Mouse (Mus musculus) intestine, embryonic 16.5 days (tissue): ENCODE measurements around the gene Cep126. TPM values are rescaled to one million over a fixed set of nuclear protein-coding genes. Genes with fewer than 3 reads are reported as not detected.

Source experiments
- ATAC-seq: fragments of 200-750 bp; cut with Nextera tagmentation; 2 replicates; pipeline ENCODE4 v1.8.0; 2017; ENCODE audit warnings: moderate TSS enrichment, moderate library complexity
- H3K27ac ChIP-seq: fragments of 300-500 bp; sonication (generic); 2 replicates; pipeline ENCODE4 v1.5.1; 2014; ENCODE audit warnings: mild to moderate bottlenecking, low read length
- H3K27me3 ChIP-seq: fragments of 300-500 bp; sonication (generic); replicated peaks from 2 replicates; pipeline ENCODE4 v1.6.1; 2014; ENCODE audit warnings: low read length, control low read depth, mixed read lengths; ENCODE audit not compliant: control insufficient read depth, insufficient read depth
- H3K36me3 ChIP-seq: fragments of 300-500 bp; sonication (generic); 2 replicates; pipeline ENCODE4 v1.6.1; 2014; ENCODE audit warnings: low read length, control low read depth; ENCODE audit not compliant: control insufficient read depth, insufficient read depth
- H3K4me1 ChIP-seq: fragments of 300-500 bp; sonication (generic); 2 replicates; pipeline ENCODE4 v1.6.1; 2014; ENCODE audit warnings: low read length, control low read depth, mixed read lengths; ENCODE audit not compliant: control insufficient read depth, insufficient read depth
- H3K4me2 ChIP-seq: fragments of 300-500 bp; sonication (generic); 2 replicates; pipeline ENCODE4 v1.6.1; 2014; ENCODE audit warnings: low read depth, low read length, control low read depth
- H3K4me3 ChIP-seq: fragments of 300-500 bp; sonication (generic); 2 replicates; pipeline ENCODE4 v1.5.1; 2014; ENCODE audit warnings: mild to moderate bottlenecking, low read length
- H3K9ac ChIP-seq: fragments of 300-500 bp; sonication (generic); 2 replicates; pipeline ENCODE4 v1.6.1; 2014; ENCODE audit warnings: low read depth, low read length
- H3K9me3 ChIP-seq: fragments of 300-500 bp; sonication (generic); 2 replicates; pipeline ENCODE4 v1.6.1; 2016; ENCODE audit warnings: low read length, control low read depth; ENCODE audit not compliant: control insufficient read depth
- WGBS: fragments of 180-500 bp; shearing (Covaris S2); extraction: QIAGEN DNeasy Blood & Tissue Kit; methylation state at CpG from one replicate; pipeline ENCODE4 v1.1.7; 2014; 5-methylcytosine and 5-hydroxymethylcytosine counted together
- polyA plus RNA-seq: library from polyadenylated mRNA; unstranded; fragments of >200 nt; fragmentation: Nextera tagmentation; extraction: Ambion mirVana; gene quantifications from 2 replicates; pipeline ENCODE4 v1.2.1, GENCODE M21; 2015

Cep126 gene
- polyA plus RNA-seq, 1 experiment from 2014 or later, result 0.94 TPM

DNA sequence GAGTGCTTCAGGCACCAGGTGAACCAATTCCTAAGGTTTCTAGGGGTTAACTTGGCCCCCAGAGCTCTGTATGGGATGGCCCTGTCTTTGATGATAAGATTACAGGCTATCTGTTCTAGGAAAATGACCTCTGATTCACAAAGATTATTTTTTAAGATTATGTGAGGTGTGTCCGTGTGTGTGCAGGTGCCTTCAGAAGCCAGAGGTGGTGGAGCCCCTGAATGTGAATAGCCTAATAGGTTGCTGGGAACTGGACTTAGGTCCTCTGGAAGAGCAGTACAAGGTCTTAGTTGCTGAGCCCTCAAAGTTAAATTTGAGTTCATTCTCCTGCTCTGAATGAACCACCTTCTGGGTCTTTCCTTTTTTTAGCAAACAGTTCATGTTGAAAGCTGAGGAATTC is 100.0 kb downstream of the Cep126 start:
- Histone ChIP-seq H3K4me3 (no peak overlapping the region), H3K27ac (no peak overlapping the region), H3K4me2 (no peak overlapping the region), H3K4me1 (peaks cover 14% of the 10 kb centered on the region), H3K27me3 (no peaks in the 10 kb centered on the region), H3K36me3 (no peaks in the 10 kb centered on the region), H3K9me3 (no peaks in the 10 kb centered on the region), H3K9ac (no peak overlapping the region)
- WGBS, result 73% methylated on average over 1 of the region's 1 CpGs
- peak; percentile 66 for ATAC-seq

DNA sequence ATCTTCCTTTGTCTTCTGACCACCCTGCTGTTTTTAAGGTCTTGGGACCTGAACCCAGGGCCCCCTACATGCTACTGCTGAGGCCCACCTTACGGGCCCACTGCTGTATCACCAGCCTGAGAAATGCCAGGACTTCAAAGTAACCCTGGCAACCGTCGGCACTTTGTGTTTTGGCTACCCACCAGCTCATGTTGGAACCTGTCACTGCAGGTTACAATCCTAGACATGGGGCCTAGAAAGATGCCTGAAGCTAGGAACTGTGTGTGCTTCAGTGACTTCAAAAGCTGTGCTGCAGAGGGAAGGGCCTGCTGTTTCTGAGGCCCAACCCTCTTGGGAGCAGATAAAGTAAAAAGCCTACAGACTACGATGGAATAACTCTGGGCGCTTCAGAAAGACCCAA is 101.2 kb downstream of the Cep126 start:
- Histone ChIP-seq H3K27me3 (no peaks in the 10 kb centered on the region), H3K9ac (no peak overlapping the region), H3K27ac (no peak overlapping the region), H3K4me3 (no peak overlapping the region), H3K4me1 (peaks cover 14% of the 10 kb centered on the region), H3K36me3 (no peaks in the 10 kb centered on the region), H3K9me3 (no peaks in the 10 kb centered on the region), H3K4me2 (no peak overlapping the region)
- WGBS, result 82% methylated on average over 5 of the region's 5 CpGs
- no peak for ATAC-seq

Other genes with a start within 250 kb of the Cep126 start
- gene Yap1, start 129.7 kb downstream of the Cep126 start, polyA plus RNA-seq, result 13.2 and 18.3 TPM in 2 replicates
- gene Cfap300, start 91.5 kb downstream of the Cep126 start, polyA plus RNA-seq, result 7.4 and 7.7 TPM in 2 replicates